Mouse (Mus musculus) cerebellum, adult 9-11 months (tissue): ENCODE results near the gene Rcn3.
"Not testable (repeated sequence)": the region's sequence is repeated elsewhere in the genome, so short reads cannot be mapped to it uniquely, and the experiment has no call there.

Experiments used
- DNase-seq: peaks from one replicate; pipeline ENCODE4 v3.0.0; 2022

Rcn3 gene

GRCm38 (mm10) chr7:45092048-45092447 lies at the start of gene Rcn3:
TSS of gene Rcn3 (minus strand) at chr7:45092221.
- DNase-seq, result no peak

- DNase-seq, result no peak
These were observed 49.3 kb upstream of the Rcn3 start for GRCm38 (mm10) chr7:45141319-45141718.

- peak; percentile 28 for DNase-seq
These were observed 48.1 kb upstream of the Rcn3 start for GRCm38 (mm10) chr7:45139904-45140723.

GRCm38 (mm10) chr7:45138403-45138802 lies 46.4 kb upstream of the Rcn3 start:
- no peak for DNase-seq

GRCm38 (mm10) chr7:45137171-45138006 lies 45.4 kb upstream of the Rcn3 start:
- peak; percentile 41 for DNase-seq

- DNase-seq, result peak; percentile 91
These were observed 44.1 kb upstream of the Rcn3 start, which contains the start of the genes Gm45713 and Flt3l for GRCm38 (mm10) chr7:45135993-45136567. TSS of gene Gm45713 (minus strand) at chr7:45136231. TSS of gene Flt3l (minus strand) at chr7:45136432.

GRCm38 (mm10) chr7:45135370-45135769 lies 43.3 kb upstream of the Rcn3 start:
- no peak for DNase-seq

GRCm38 (mm10) chr7:45134544-45135026 lies 42.6 kb upstream of the Rcn3 start:
- DNase-seq, result peak; percentile 58

- DNase-seq, result peak; percentile 36
These were observed 41.6 kb upstream of the Rcn3 start for GRCm38 (mm10) chr7:45133446-45134159.

- peak; percentile 51 for DNase-seq
These were observed 39.8 kb upstream of the Rcn3 start for GRCm38 (mm10) chr7:45131850-45132249.

GRCm38 (mm10) chr7:45129776-45130512 lies 37.9 kb upstream of the Rcn3 start:
- peak; percentile 64 for DNase-seq

GRCm38 (mm10) chr7:45129318-45129717 lies 37.3 kb upstream of the Rcn3 start:
- no peak for DNase-seq

- DNase-seq, result peak; percentile 100
These were observed 36.7 kb upstream of the Rcn3 start, which contains the start of gene Rpl13a for GRCm38 (mm10) chr7:45128624-45129246. TSS of gene Rpl13a (minus strand) at chr7:45128761.

- no peak for DNase-seq
These were observed 35.7 kb upstream of the Rcn3 start for GRCm38 (mm10) chr7:45127700-45128224.

- no peak for DNase-seq
These were observed 35.1 kb upstream of the Rcn3 start for GRCm38 (mm10) chr7:45126844-45127699.

GRCm38 (mm10) chr7:45126147-45126843 lies 34.3 kb upstream of the Rcn3 start:
- DNase-seq, result peak; percentile 53

GRCm38 (mm10) chr7:45125649-45126048 lies 33.6 kb upstream of the Rcn3 start:
- DNase-seq, result not testable (repeated sequence)

GRCm38 (mm10) chr7:45125144-45125600 lies 33.2 kb upstream of the Rcn3 start:
- DNase-seq, result peak; percentile 46
